Mouse (Mus musculus): ENCODE data around the gene Phrf1. TPM values are rescaled to one million over a fixed set of nuclear protein-coding genes. Genes with fewer than 3 reads are reported as not detected.

Phrf1 gene
- total and polyA plus RNA-seq, 2 experiments from 2014 or later: 35.8 to 53.8 TPM

- WGBS: 95% methylated on average over 4 of the region's 4 CpGs
- Histone ChIP-seq H3K4me1 (ENCODE audit: insufficient read depth) (peaks cover 4% of the 10 kb centered on the region; the same call in 1 of the 2 replicates), H3K9ac (no peak overlapping the region), H3K9me3 (ENCODE audit: low read length) (no peaks in the 10 kb centered on the region), H3K4me3 (ENCODE audit: low read depth, low read length) (no peak overlapping the region), H3K36me3 (ENCODE audit: insufficient read depth) (no peaks in the 10 kb centered on the region), H3K4me2 (ENCODE audit: low read depth) (no peak overlapping the region), H3K27me3 (ENCODE audit: insufficient read depth, low read length) (no peaks in the 10 kb centered on the region), H3K27ac (ENCODE audit: low read depth, low read length) (no peak overlapping the region)
- no peak for TF ChIP-seq CTCF (IDR thresholded peaks at IDR 0.05; ENCODE audit: low read depth)
- no peak for ATAC-seq
- DNase-seq: no peak
Observed at GRCm38 (mm10) chr7:141198121-141198520, 30.5 kb upstream of the Phrf1 start.

- Histone ChIP-seq H3K27me3 (ENCODE audit: insufficient read depth, low read length) (no peaks in the 10 kb centered on the region), H3K4me1 (ENCODE audit: insufficient read depth) (no peaks in the 10 kb centered on the region), H3K9ac (no peak overlapping the region), H3K36me3 (ENCODE audit: insufficient read depth) (no peaks in the 10 kb centered on the region), H3K4me3 (ENCODE audit: low read depth, low read length) (no peak overlapping the region), H3K4me2 (ENCODE audit: low read depth) (no peak overlapping the region), H3K27ac (ENCODE audit: low read depth, low read length) (no peak overlapping the region), H3K9me3 (ENCODE audit: low read length) (no peaks in the 10 kb centered on the region)
- DNase-seq (no peak), ATAC-seq (no peak)
- 81% methylated on average over 3 of the region's 3 CpGs for WGBS
- no peak for TF ChIP-seq CTCF (IDR thresholded peaks at IDR 0.05; ENCODE audit: low read depth)
Observed at GRCm38 (mm10) chr7:141204546-141204945, 24.0 kb upstream of the Phrf1 start.

- Histone ChIP-seq H3K9me3 (ENCODE audit: low read length) (no peaks in the 10 kb centered on the region), H3K4me1 (ENCODE audit: insufficient read depth) (no peaks in the 10 kb centered on the region), H3K9ac (no peak overlapping the region), H3K27me3 (ENCODE audit: insufficient read depth, low read length) (no peaks in the 10 kb centered on the region), H3K36me3 (ENCODE audit: insufficient read depth) (no peaks in the 10 kb centered on the region), H3K4me3 (ENCODE audit: low read depth, low read length) (no peak overlapping the region), H3K4me2 (ENCODE audit: low read depth) (no peak overlapping the region), H3K27ac (ENCODE audit: low read depth, low read length) (no peak overlapping the region)
- DNase-seq: no peak
- WGBS: 95% methylated on average over 5 of the region's 5 CpGs
- ATAC-seq: no peak
- TF ChIP-seq CTCF (IDR thresholded peaks at IDR 0.05; ENCODE audit: low read depth): no peak
Observed at GRCm38 (mm10) chr7:141205504-141205903, 23.1 kb upstream of the Phrf1 start.

GRCm38 (mm10) chr7:141206182-141206937, 22.2 kb upstream of the Phrf1 start:
- no peak overlapping the region for H3K27ac ChIP-seq (ENCODE audit: low read depth, low read length)
- DNase-seq (no peak), ATAC-seq (no peak)
- WGBS: 94% methylated on average over 18 of the region's 18 CpGs
- TF ChIP-seq CTCF (IDR thresholded peaks at IDR 0.05; ENCODE audit: low read depth): no peak
- H3K4me2 ChIP-seq (ENCODE audit: low read depth): no peak overlapping the region
- H3K27me3 ChIP-seq (ENCODE audit: insufficient read depth, low read length): no peaks in the 10 kb centered on the region
- no peaks in the 10 kb centered on the region for H3K9me3 ChIP-seq (ENCODE audit: low read length)
- H3K36me3 ChIP-seq (ENCODE audit: insufficient read depth): no peaks in the 10 kb centered on the region
- no peak overlapping the region for H3K9ac ChIP-seq
- H3K4me1 ChIP-seq (ENCODE audit: insufficient read depth): no peaks in the 10 kb centered on the region
- no peak overlapping the region for H3K4me3 ChIP-seq (ENCODE audit: low read depth, low read length)

GRCm38 (mm10) chr7:141209526-141209925, 19.1 kb upstream of the Phrf1 start:
- Histone ChIP-seq H3K4me2 (ENCODE audit: low read depth) (no peak overlapping the region), H3K4me1 (ENCODE audit: insufficient read depth) (no peaks in the 10 kb centered on the region), H3K9me3 (ENCODE audit: low read length) (no peaks in the 10 kb centered on the region), H3K27me3 (ENCODE audit: insufficient read depth, low read length) (no peaks in the 10 kb centered on the region), H3K4me3 (ENCODE audit: low read depth, low read length) (no peak overlapping the region), H3K36me3 (ENCODE audit: insufficient read depth) (no peaks in the 10 kb centered on the region), H3K9ac (no peak overlapping the region), H3K27ac (ENCODE audit: low read depth, low read length) (no peak overlapping the region)
- ATAC-seq: no peak
- DNase-seq: no peak
- 68% methylated on average over 3 of the region's 3 CpGs for WGBS
- no peak for TF ChIP-seq CTCF (IDR thresholded peaks at IDR 0.05; ENCODE audit: low read depth)

- Histone ChIP-seq H3K9me3 (ENCODE audit: low read length) (no peaks in the 10 kb centered on the region), H3K36me3 (ENCODE audit: insufficient read depth) (no peaks in the 10 kb centered on the region), H3K4me1 (ENCODE audit: insufficient read depth) (no peaks in the 10 kb centered on the region), H3K4me2 (ENCODE audit: low read depth) (no peak overlapping the region), H3K4me3 (ENCODE audit: low read depth, low read length) (no peak overlapping the region), H3K27me3 (ENCODE audit: insufficient read depth, low read length) (no peaks in the 10 kb centered on the region), H3K9ac (no peak overlapping the region), H3K27ac (ENCODE audit: low read depth, low read length) (no peak overlapping the region)
- no peak for DNase-seq
- no peak for TF ChIP-seq CTCF (IDR thresholded peaks at IDR 0.05; ENCODE audit: low read depth)
- WGBS: 88% methylated on average over 12 of the region's 12 CpGs
- no peak for ATAC-seq
Observed at GRCm38 (mm10) chr7:141210137-141210536, 18.4 kb upstream of the Phrf1 start.

GRCm38 (mm10) chr7:141210606-141211131, 17.9 kb upstream of the Phrf1 start:
- 89% methylated on average over 14 of the region's 14 CpGs for WGBS
- Histone ChIP-seq H3K4me1 (ENCODE audit: insufficient read depth) (no peaks in the 10 kb centered on the region), H3K9ac (no peak overlapping the region), H3K4me2 (ENCODE audit: low read depth) (no peak overlapping the region), H3K27ac (ENCODE audit: low read depth, low read length) (no peak overlapping the region), H3K4me3 (ENCODE audit: low read depth, low read length) (no peak overlapping the region), H3K9me3 (ENCODE audit: low read length) (no peaks in the 10 kb centered on the region), H3K36me3 (ENCODE audit: insufficient read depth) (no peaks in the 10 kb centered on the region), H3K27me3 (ENCODE audit: insufficient read depth, low read length) (no peaks in the 10 kb centered on the region)
- ATAC-seq: no peak
- no peak for DNase-seq
- no peak for TF ChIP-seq CTCF (IDR thresholded peaks at IDR 0.05; ENCODE audit: low read depth)
